Mouse (Mus musculus) erythroblast, embryonic 14.5 days (primary cell): ENCODE data around the gene Hcrt.

ENCODE experiments used
- GATA1 ChIP-seq: IDR thresholded peaks from 2 replicates; pipeline ENCODE4 v1.6.1; 2012; ENCODE audit warnings: low read length, inconsistent platforms, mixed read lengths
- TAL1 ChIP-seq: IDR thresholded peaks from 3 replicates; pipeline ENCODE4 v1.6.1; 2012; ENCODE audit warnings: low read length, inconsistent platforms, mixed read lengths

DNA sequence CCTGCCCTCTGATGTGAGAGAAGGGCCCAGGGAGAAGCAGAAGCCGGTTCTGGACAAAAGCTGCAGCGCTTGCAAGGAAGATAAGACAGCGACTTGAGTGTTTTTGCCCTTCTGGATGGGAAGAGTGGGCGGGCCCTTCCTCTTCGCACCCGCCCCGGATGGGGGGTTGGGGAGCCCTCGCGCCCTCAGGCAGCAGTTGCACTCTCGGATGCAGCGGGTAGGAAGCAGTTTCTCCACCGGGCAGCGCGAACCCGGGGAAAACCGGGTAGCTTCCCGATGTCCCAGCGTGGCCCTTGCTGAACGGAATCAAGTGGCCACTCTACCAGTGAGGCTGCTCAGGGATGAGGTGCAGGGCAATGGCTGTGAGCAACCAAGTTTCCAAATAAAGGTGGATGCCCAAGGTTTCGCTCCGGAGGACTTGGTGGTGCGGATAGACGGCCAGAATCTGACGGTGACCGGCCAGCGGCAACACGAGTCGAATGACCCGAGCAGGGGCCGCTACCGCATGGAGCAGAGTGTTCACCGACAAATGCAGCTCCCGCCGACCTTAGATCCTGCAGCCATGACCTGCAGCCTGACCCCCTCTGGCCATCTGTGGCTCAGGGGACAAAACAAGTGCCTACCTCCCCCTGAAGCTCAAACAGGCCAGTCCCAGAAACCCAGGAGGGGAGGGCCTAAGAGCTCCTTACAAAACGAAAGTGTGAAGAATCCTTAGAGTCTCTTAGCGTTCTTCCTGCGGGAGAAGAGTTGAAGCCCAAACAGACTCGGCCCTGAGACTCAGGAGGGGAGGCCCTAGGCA, 48.8 kb downstream of the Hcrt start, which contains the start of gene Hspb9:
- TF ChIP-seq GATA1, result peak; percentile 31; the same call in 1 of the 2 replicates
- TF ChIP-seq TAL1, result no peak
